Mouse (Mus musculus) gastrocnemius, adult 2 months (tissue): ENCODE results near the gene Dnm3. TPM values are rescaled to one million over a fixed set of nuclear protein-coding genes. Genes with fewer than 3 reads are reported as not detected.

Source experiments
- DNase-seq: peaks from one replicate; pipeline ENCODE4 v3.0.0; 2022
- H3K27ac ChIP-seq: fragments of 200-600 bp; 2 replicates; pipeline ENCODE4 v1.8.1; 2022; ENCODE audit warnings: mild to moderate bottlenecking
- H3K4me3 ChIP-seq: fragments of 200-600 bp; 2 replicates; pipeline ENCODE4 v1.8.1; 2022; ENCODE audit warnings: mild to moderate bottlenecking, moderate library complexity
- CTCF ChIP-seq: fragments of 200-600 bp; IDR thresholded peaks from 2 replicates; pipeline ENCODE4 v1.8.1; 2022; ENCODE audit warnings: antibody characterized with exemption, mild to moderate bottlenecking, moderate library complexity
- intact Hi-C: fragments of 180-260 bp; cut with DNase I; formaldehyde crosslinking; loops from one replicate; pipeline ENCODE4 v1.15.1; 2025
- total RNA-seq, 2 experiments: library from RNA; stranded (reverse); gene quantifications; 2 replicates each; pipeline ENCODE4 v1.2.3; 2021

Gene Dnm3
- total RNA-seq, 2 experiments from 2014 or later = 6.5 to 8.7 TPM

DNA sequence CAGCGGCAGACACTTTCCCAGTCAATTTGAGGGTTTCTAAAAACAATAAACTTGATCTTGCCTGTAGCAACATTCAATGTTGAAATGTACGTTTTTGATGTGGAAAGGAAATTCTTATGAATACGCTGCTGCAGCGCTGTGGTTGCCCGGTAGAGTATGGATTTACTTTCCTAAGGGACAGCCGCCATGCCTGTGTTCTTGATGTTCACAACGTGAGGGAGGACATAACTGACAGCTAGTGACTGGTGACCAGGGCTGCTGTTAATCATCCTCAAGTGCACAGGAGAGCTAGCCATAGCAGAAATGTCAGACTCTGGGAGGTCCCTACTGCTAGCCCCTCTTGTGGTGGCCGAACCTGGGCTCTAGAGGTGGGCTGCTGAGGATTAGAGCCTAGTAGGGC lies 468.7 kb downstream of the Dnm3 start:
- intact Hi-C loops = loop anchor here (10.0 kb wide), 1 partner anchor 206 kb away; no protein-coding TSS in a partner anchor
- no peak for DNase-seq
- H3K27ac ChIP-seq = peak overlapping the region; percentile 79
- peak overlapping the region; percentile 13; the same call in 1 of the 2 replicates for H3K4me3 ChIP-seq
- no peak for TF ChIP-seq CTCF

DNA sequence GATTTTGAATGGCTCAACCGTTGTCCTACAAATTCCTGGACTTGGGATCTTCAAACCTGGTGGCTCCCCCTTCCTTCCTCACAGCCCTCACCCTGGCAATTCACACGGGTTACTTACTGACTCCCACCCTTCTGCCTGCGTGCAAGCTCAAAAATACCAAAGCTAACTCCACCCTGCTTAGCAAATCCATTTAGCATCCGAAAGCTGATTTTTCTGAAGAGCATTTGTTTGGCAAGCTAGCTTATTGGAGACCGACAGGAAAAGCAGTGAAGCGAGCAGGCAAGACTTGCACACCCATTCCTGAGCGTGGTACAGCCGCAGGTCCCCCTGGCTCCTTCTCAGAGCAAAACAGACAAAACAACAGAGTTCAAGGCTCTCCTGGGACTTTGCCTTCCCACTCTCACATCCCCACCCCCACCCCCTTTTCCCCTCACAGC lies 469.2 kb downstream of the Dnm3 start:
- intact Hi-C loops = loop anchor here (10.0 kb wide), 1 partner anchor 206 kb away; no protein-coding TSS in a partner anchor
- no peak for DNase-seq

DNA sequence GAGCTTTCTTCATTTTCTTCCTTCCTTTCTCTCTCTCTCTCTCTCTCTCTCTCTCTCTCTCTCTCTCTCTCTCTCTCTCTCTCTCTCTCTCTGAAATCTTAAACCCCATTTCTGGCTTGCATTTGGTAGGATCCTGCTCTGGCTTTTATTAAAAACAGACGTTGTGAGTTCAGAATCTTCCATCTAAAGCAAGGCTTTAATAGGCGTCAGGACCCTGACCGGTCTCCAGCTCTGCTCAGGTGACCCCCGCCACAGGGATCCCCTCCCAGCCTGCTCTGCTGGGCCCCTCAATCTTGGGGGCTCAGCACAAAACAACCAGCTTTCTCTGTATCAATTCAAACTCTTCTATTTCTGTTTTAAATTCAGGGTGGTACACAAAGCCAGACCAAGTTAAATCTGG lies 469.6 kb downstream of the Dnm3 start:
- peak overlapping the region; percentile 79 for H3K27ac ChIP-seq
- H3K4me3 ChIP-seq = no peak overlapping the region
- intact Hi-C loops = loop anchor here (10.0 kb wide), 1 partner anchor 207 kb away; no protein-coding TSS in a partner anchor
- TF ChIP-seq CTCF = no peak
- no peak for DNase-seq

More for the DNA sequence above, 469.2 kb downstream of the Dnm3 start:
- Histone ChIP-seq H3K27ac (peak overlapping the region; percentile 79), H3K4me3 (peak overlapping the region; percentile 13; the same call in 1 of the 2 replicates)
- TF ChIP-seq CTCF = no peak

DNA sequence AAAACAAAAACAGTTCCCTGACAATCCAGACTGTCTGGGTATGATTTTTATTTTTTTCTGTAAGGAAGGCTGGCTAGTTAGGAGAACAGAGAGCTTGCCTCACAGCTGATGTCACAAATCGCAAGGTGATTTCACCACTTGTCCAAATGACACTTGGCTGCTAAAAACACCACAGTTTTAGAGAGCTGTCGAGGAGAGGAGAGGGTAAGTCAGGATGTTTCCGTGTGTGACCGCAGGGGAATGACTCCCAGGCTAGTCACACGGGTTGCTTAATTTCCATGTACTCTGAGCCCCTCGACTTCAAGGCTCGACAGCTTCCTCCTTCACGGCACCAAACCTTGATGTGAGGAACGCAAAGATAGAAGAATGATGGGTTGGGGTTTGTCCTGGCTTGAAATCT lies 471.7 kb downstream of the Dnm3 start:
- no peak for TF ChIP-seq CTCF
- Histone ChIP-seq H3K27ac (peak overlapping the region; percentile 84; the same call in 1 of the 2 replicates), H3K4me3 (no peak overlapping the region)
- intact Hi-C loops = loop anchor here (10.0 kb wide), 1 partner anchor 209 kb away; no protein-coding TSS in a partner anchor
- DNase-seq = no peak

DNA sequence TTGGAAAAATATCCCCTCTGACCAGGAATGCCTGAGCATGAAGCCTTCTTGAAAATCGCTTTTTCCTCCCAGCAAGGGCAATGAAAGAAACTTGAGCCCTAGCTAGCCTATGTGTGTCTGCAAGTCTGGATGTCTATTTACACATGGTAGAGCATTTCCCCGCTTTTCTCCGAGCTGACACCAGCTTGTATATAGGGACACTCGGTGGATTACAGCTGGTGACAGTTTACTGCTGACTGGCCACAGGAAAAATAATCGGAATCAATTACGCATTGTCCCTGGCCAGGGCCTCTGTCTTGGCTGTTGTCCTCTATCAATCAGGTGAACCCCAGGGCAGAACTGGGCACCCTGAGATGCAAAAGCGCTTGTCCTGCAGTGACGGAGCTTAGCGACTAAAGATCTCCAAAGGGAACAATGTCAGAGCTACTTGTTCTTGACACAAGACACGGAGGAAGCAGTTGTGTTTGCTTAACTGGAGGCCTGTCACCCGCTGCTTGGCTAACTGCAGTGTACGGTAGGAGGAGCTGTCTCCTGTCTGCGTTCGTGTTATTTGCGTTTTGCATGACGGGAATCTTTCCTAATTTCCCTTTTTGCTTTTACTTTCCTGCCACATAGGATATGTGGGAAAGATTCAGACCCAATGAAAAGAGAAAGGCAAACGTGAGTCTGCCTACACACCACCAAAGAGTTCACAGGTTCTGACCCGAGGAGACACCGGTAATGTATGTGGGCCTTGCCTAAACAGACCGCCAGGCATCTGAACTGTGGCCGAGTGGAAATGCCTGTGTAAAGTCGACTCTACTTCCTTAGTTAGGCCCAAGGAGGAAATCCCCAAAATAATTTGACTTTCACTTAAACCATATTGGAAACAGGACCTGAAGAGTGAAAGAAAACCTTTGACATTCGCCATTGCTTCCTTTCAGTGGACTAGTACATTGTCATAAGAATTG lies 472.7 kb downstream of the Dnm3 start:
- peak; percentile 72 for TF ChIP-seq CTCF
- intact Hi-C loops = loop anchor here (10.0 kb wide), 1 partner anchor 210 kb away; no protein-coding TSS in a partner anchor
- Histone ChIP-seq H3K27ac (peak overlapping the region; percentile 84), H3K4me3 (peak overlapping the region; percentile 66)
- peak; percentile 57 for DNase-seq

DNA sequence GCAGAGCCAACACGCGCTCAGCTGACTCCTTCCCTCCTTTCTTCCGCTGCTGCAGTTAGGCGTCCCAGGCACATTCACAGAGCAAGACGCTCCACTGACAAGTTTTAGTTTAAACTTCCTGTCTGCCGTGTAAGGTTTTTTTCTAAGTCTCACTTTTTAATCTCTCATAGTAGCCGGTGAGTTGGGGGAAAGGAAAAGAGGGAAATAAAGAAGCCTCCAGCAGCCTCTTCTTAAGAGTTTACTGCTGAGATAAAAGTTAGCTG lies 473.4 kb downstream of the Dnm3 start:
- Histone ChIP-seq H3K27ac (peak overlapping the region; percentile 84), H3K4me3 (no peak overlapping the region; the same call in 1 of the 2 replicates)
- no peak for TF ChIP-seq CTCF
- intact Hi-C loops = loop anchor here (10.0 kb wide), 1 partner anchor 210 kb away; no protein-coding TSS in a partner anchor
- no peak for DNase-seq

DNA sequence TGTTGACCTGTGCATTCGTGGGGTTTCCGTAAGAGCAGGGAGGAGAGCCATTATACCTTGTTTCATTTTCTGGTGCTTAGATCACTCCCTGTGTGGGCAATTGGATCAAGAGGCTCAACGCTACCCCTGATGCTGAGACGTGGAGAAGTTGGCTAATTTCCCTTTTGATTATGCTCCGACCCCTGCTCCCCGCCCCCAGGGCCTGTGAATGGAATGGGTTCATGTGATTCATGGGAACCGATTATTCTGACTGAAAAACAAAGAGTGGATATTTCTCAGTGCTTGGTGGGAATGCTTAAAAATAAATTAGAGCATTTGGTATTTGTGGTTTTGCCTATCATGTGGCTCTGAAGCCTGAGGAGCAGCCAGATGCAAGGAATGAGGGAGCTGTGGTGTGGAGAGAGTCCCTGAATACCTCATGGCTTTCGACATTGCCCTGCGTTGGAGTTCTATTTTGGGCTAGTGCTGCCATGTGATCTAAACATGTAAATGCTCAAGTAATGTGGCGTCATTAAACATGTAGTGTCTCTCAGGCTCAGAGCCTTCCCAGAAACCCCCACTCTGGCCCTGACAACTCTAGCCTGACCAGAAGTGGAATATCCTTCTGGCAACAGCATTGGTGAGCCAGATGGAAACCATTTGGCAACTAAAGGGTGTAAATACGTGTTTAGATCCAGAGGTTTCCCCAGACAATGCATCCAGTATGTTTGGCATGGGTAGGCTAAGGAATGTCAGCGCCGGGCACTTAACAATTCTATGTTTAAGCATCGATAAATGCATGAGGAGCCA lies 473.9 kb downstream of the Dnm3 start:
- H3K27ac ChIP-seq = peak overlapping the region; percentile 84
- H3K4me3 ChIP-seq = no peak overlapping the region; the same call in 1 of the 2 replicates
- TF ChIP-seq CTCF = no peak
- intact Hi-C loops = loop anchor here (10.0 kb wide), 1 partner anchor 211 kb away; no protein-coding TSS in a partner anchor
- DNase-seq = no peak

DNA sequence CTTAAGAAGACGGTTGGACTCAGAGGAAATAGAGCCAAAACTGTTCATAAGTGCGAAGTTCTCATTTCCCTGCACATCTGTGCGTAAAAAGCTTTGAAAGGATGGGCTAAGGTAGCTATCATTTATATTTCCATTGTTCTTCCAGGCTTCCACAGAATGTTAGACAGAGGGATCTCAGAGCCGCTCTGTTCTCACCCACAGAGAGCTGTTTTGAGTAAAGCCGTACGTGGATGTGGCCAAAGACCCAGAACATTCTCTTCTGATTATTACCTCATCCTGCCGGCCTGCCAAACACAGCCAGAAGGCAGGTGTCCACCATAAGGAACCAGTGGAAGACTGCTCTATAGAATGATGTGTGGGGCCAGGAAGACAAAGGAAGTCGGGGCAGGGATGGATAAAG lies 476.5 kb downstream of the Dnm3 start:
- intact Hi-C loops = loop anchor here (1.0 to 10.0 kb wide), 2 partner anchors 213 to 312 kb away; no protein-coding TSS in a partner anchor
- Histone ChIP-seq H3K27ac (peak overlapping the region; percentile 16; the same call in 1 of the 2 replicates), H3K4me3 (no peak overlapping the region)
- TF ChIP-seq CTCF = no peak
- DNase-seq = peak; percentile 35

DNA sequence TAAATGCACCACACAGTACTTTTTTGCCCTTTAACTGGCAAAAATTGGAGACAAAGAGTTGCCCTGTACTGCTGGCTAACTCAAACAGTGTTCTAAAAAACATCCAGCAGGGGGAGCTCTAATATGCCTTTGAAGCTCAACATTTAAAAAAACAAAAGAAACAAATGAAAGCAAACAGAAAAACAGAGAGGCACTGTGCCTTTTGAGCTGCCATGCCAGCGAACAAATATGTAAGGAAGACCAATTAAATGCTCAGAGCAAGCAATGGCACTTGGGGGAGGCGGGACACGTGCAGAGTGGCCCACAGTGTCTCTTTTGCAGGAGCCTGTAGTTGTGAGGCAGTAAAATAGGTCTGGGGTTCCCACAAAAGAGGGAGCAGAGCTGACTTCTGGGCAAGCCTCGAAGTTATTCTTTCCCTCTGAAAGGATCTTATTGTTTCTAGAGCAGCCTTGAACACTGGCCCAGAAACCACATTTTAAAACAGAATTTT lies 477.9 kb downstream of the Dnm3 start:
- TF ChIP-seq CTCF = peak; percentile 87
- no peak for DNase-seq
- intact Hi-C loops = loop anchor here (10.0 kb wide), 1 partner anchor 215 kb away; no protein-coding TSS in a partner anchor
- peak overlapping the region; percentile 64 for H3K4me3 ChIP-seq
- peak overlapping the region; percentile 76 for H3K27ac ChIP-seq

DNA sequence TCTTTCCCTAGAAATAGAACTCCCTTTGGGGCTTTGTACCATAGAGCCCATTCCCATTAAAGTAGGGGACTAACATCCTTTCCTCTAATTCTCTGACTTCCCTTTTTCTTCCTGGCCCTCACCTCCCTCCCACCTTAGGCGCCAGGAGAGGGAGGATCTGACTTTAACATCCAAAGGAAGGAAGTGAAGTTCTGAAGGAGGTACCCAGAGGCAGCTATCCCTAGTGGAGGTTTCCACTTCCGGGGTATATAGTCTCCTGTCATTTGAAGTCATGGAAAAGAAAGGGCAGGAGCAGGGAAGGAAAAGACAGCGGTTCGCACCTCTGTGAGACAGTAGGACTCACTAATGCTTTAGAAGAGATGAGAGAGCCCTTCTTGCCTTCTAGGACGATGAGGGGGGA lies 478.5 kb downstream of the Dnm3 start:
- Histone ChIP-seq H3K27ac (peak overlapping the region; percentile 76), H3K4me3 (peak overlapping the region; percentile 64)
- intact Hi-C loops = no loop called here
- no peak for DNase-seq
- TF ChIP-seq CTCF = no peak

DNA sequence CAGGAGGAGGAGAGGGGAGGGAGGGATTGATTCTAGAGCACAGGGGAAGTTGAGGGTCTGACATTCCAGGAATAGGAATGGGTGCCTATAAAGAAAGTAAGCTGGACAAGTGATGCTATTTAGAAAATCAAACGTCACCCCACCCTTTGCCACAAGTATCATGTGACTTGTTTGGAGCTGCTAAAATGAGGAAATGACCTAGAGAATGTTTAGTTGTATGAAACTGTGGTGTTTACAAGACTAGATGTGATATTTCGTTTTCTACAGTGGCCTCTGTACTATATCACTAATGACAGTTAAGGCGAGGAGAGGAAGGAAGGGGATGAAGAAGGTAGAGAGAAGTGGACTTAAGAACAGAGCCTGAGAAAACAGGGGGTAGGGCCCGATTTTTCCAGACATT lies 479.1 kb downstream of the Dnm3 start:
- no peak for DNase-seq
- H3K4me3 ChIP-seq = no peak overlapping the region
- H3K27ac ChIP-seq = peak overlapping the region; percentile 76
- intact Hi-C loops = no loop called here
- no peak for TF ChIP-seq CTCF

DNA sequence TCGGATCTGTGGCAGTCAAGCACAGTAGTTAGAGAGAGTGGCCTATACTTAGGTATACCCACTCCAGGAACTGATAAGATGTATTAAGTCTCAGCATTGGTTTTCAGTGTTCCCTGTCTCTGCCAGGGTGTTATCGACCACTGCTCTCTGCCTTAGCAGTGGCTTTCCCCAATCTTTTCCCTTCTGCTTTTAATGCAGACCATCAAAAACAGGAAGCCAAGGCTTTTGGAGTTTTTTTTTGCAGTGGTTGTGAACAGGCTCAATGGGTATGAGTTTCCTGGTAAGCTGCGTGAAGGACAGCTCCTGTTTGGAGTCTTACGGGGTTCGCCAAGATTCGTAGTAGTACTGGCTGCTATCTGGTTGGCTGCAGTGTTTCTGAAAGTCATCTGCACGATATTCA lies 485.4 kb downstream of the Dnm3 start:
- no peak overlapping the region for H3K27ac ChIP-seq
- no peak for TF ChIP-seq CTCF
- intact Hi-C loops = no loop called here
- H3K4me3 ChIP-seq = no peak overlapping the region
- DNase-seq = no peak
